Mouse (Mus musculus): ENCODE results near the gene Tmem232.
"Not testable (repeated sequence)": the region's sequence is repeated elsewhere in the genome, so short reads cannot be mapped to it uniquely, and the experiment has no call there.

The Tmem232 gene

GRCm38 (mm10) chr17:65225347-65225916, 315.1 kb downstream of the Tmem232 start:
- no peak for DNase-seq (ENCODE audit: low spot score in 2 of 2)

GRCm38 (mm10) chr17:65221687-65222086, 318.9 kb downstream of the Tmem232 start:
- DNase-seq (ENCODE audit: low spot score in 2 of 2) = not testable (repeated sequence)
